Mouse (Mus musculus) ovary, postnatal 10 days (tissue): Measurements from ENCODE around the gene Chchd10.

Source experiments
- DNase-seq: peaks from one replicate; pipeline ENCODE4 v3.0.0; 2022; ENCODE audit warnings: low spot score

Gene Chchd10

GRCm38 (mm10) chr10:75951424-75952050 is 18.6 kb downstream of the Chchd10 start:
- DNase-seq = no peak

GRCm38 (mm10) chr10:75954381-75954811 is 21.5 kb downstream of the Chchd10 start, which contains the start of gene Gm5134:
Gm5134 (plus strand) TSS chr10:75954514.
- DNase-seq = no peak

GRCm38 (mm10) chr10:75973846-75974245 is 40.9 kb downstream of the Chchd10 start:
- no peak for DNase-seq

- no peak for DNase-seq
Observed at GRCm38 (mm10) chr10:75975216-75975615, 42.3 kb downstream of the Chchd10 start.

- DNase-seq = no peak
Observed at GRCm38 (mm10) chr10:75978119-75978834, 45.3 kb downstream of the Chchd10 start.

- DNase-seq = no peak
Observed at GRCm38 (mm10) chr10:75978835-75979157, 45.9 kb downstream of the Chchd10 start.

GRCm38 (mm10) chr10:75979432-75979831 is 46.5 kb downstream of the Chchd10 start:
- DNase-seq = no peak
